Mouse (Mus musculus) testis, adult 2 months (tissue): ENCODE data around the gene Sipa1l1.

Experiments
- CTCF ChIP-seq: fragments of 200-500 bp; IDR thresholded peaks from 2 replicates; pipeline ENCODE4 v1.5.1; 2012; ENCODE audit warnings: low read depth, mild to moderate bottlenecking, inconsistent platforms, low read length, moderate library complexity; ENCODE audit not compliant: control insufficient read depth, insufficient read depth, insufficient replicate concordance
- POLR2A ChIP-seq: fragments of 200-500 bp; IDR thresholded peaks from 2 replicates; pipeline ENCODE4 v1.6.1; 2012; ENCODE audit warnings: low read depth, mild to moderate bottlenecking, inconsistent platforms, low read length, moderate library complexity; ENCODE audit not compliant: control insufficient read depth

DNA sequence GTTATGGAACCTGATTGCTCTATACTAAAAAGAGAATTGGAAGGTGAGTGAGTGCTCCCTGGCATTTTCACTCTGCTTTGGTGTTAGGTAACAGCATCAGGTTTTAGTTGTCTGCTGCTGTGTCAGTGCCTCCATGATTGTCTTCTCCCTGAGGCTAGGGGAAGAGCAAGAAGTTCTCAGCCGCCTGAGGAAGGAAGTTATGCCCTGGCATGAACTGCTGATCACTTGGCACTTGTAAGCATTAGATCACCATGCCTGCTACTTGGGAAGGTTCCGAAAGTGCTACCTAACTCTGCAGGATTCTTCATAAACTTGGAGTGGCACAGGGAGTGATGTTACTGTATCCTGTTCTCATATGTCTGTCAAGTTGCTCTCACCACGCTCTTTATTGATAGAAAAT lies 25.8 kb downstream of the Sipa1l1 start:
- TF ChIP-seq CTCF: no peak
- no peak for TF ChIP-seq POLR2A
